Mouse (Mus musculus): Measurements from ENCODE around the gene Isy1. TPM values are rescaled to one million over a fixed set of nuclear protein-coding genes. Genes with fewer than 3 reads are reported as not detected.

Gene Isy1
- total and polyA plus RNA-seq, 3 experiments: 43.8 to 140 (median 77.4) TPM

GRCm38 (mm10) chr6:87857071-87857470 lies 18.5 kb upstream of the Isy1 start:
- H3K4me1 ChIP-seq (ENCODE audit: control insufficient read depth in 1 of 2, insufficient read depth in 2 of 2): peaks cover 3 to 11% of the 10 kb centered on the region in 2 experiments

DNA sequence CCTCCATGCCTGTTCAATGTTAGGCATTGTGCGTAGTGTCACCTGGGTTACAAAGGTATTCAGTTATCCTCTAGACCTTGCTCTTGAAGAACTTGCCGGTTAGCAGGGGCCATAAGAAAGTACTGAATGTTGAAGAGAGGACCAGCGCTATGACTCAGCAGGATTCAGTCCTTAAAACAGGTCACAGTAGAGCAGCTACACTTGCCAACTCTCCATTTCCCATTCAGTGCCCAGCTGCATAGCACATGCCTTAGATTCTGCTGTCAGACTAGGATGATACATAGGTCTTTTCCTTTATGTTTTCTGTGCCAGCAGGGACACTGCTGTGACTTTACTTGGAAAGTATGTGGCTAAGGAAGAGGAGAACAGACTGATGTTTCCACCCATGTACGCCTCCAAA lies 14.8 kb upstream of the Isy1 start:
- H3K4me2 ChIP-seq (ENCODE audit: insufficient read depth, low read depth, poor library complexity, severe bottlenecking): no peak overlapping the region
- peaks cover 3% of the 10 kb centered on the region for H3K27me3 ChIP-seq (replicated peaks)
- peaks cover 18% of the 10 kb centered on the region for H3K79me2 ChIP-seq (replicated peaks; ENCODE audit: control insufficient read depth, extremely low read depth, insufficient read depth, poor library complexity, severe bottlenecking)
- H3K9me3 ChIP-seq (replicated peaks; ENCODE audit: low read length): no peaks in the 10 kb centered on the region
- no peak overlapping the region for H3K4me3 ChIP-seq (replicated peaks in 1 of 3; ENCODE audit: low read depth in 2 of 3, low read length in 2 of 3, poor library complexity in 1 of 3)
- H3K36me3 ChIP-seq (replicated peaks in 1 of 2; ENCODE audit: control insufficient read depth in 1 of 2, insufficient read depth in 1 of 2, low read length in 1 of 2): peaks cover 4 to 6% of the 10 kb centered on the region in 2 experiments
- dilution Hi-C loops (cut with MboI; ENCODE audit: extremely low pct_ligation_motif_present, extremely low pct_unique_long_range_greater_than_20kb, low sequenced_read_pairs) (no loop called here), in situ Hi-C loops (cut with MboI; ENCODE audit: low pct_ligation_motif_present, low pct_unique_long_range_greater_than_20kb, low sequenced_read_pairs) (no loop called here)
- peaks cover 3 to 21% of the 10 kb centered on the region in 2 experiments for H3K4me1 ChIP-seq (ENCODE audit: control insufficient read depth in 1 of 2, insufficient read depth in 2 of 2)
- H3K27ac ChIP-seq (ENCODE audit: insufficient read depth, low read depth): no peak overlapping the region
- no peak for DNase-seq (ENCODE audit: extremely low read depth)
- no peak for TF ChIP-seq RAD21 (IDR thresholded peaks at IDR 0.05; ENCODE audit: low read depth, low read length)
- no peak for TF ChIP-seq POLR2A (IDR thresholded peaks at IDR 0.05; ENCODE audit: low read depth, low read length)
- no peak for TF ChIP-seq TCF12 (IDR thresholded peaks at IDR 0.05; ENCODE audit: low read depth, low read length)
- TF ChIP-seq MYC (IDR thresholded peaks at IDR 0.05; ENCODE audit: low read depth, low read length): no peak
- TF ChIP-seq ZMIZ1 (IDR thresholded peaks at IDR 0.05; ENCODE audit: low read depth, low read length): no peak
- no peak for TF ChIP-seq TBP (conservative IDR thresholded peaks at IDR 0.05; ENCODE audit: low read depth, low read length)
- no peak for TF ChIP-seq ELF1 (IDR thresholded peaks at IDR 0.05; ENCODE audit: low read depth, low read length)
- H3K9ac ChIP-seq (ENCODE audit: insufficient read depth, low read depth): 0 out of 2 replicates have a peak overlapping the region, but pooled peaks have one; percentile 11

More at GRCm38 (mm10) chr6:87857071-87857470, 18.5 kb upstream of the Isy1 start:
- TF ChIP-seq ZKSCAN1 (IDR thresholded peaks at IDR 0.05; ENCODE audit: borderline replicate concordance, low read depth, low read length) (no peak), CTCF (conservative IDR thresholded peaks at IDR 0.05 in 1 of 2, IDR thresholded peaks at IDR 0.05 in 1 of 2; ENCODE audit: low read depth in 2 of 2, low read length in 2 of 2) (no peak), ETS1 (conservative IDR thresholded peaks at IDR 0.05; ENCODE audit: low read depth, low read length) (no peak), MXI1 (IDR thresholded peaks at IDR 0.05; ENCODE audit: low read depth, low read length) (no peak), MAFK (IDR thresholded peaks at IDR 0.05; ENCODE audit: insufficient replicate concordance, low read length) (no peak)
- H3K36me3 ChIP-seq (replicated peaks in 1 of 2; ENCODE audit: control insufficient read depth in 1 of 2, insufficient read depth in 1 of 2, low read length in 1 of 2): no peaks in the 10 kb centered on the region
- H3K4me2 ChIP-seq (ENCODE audit: insufficient read depth, low read depth, poor library complexity, severe bottlenecking): no peak overlapping the region
- no peaks in the 10 kb centered on the region for H3K9me3 ChIP-seq (replicated peaks; ENCODE audit: low read length)
- in situ Hi-C loops (cut with MboI; ENCODE audit: low pct_ligation_motif_present, low pct_unique_long_range_greater_than_20kb, low sequenced_read_pairs): no loop called here
- H3K79me2 ChIP-seq (replicated peaks; ENCODE audit: control insufficient read depth, extremely low read depth, insufficient read depth, poor library complexity, severe bottlenecking): no peaks in the 10 kb centered on the region
- no peak for DNase-seq (ENCODE audit: extremely low read depth)
- dilution Hi-C loops (cut with MboI; ENCODE audit: extremely low pct_ligation_motif_present, extremely low pct_unique_long_range_greater_than_20kb, low sequenced_read_pairs): no loop called here
- H3K9ac ChIP-seq (ENCODE audit: insufficient read depth, low read depth): no peak overlapping the region
- H3K27ac ChIP-seq (ENCODE audit: insufficient read depth, low read depth): no peak overlapping the region
- H3K4me3 ChIP-seq (replicated peaks in 1 of 3; ENCODE audit: low read depth in 2 of 3, low read length in 2 of 3, poor library complexity in 1 of 3): no peak overlapping the region
- peaks cover 3% of the 10 kb centered on the region for H3K27me3 ChIP-seq (replicated peaks)

GRCm38 (mm10) chr6:87851871-87852270 lies 13.3 kb upstream of the Isy1 start:
- peaks cover 32% of the 10 kb centered on the region for H3K79me2 ChIP-seq (replicated peaks; ENCODE audit: control insufficient read depth, extremely low read depth, insufficient read depth, poor library complexity, severe bottlenecking)
- no peaks in the 10 kb centered on the region for H3K9me3 ChIP-seq (replicated peaks; ENCODE audit: low read length)
- TF ChIP-seq ZKSCAN1 (IDR thresholded peaks at IDR 0.05; ENCODE audit: borderline replicate concordance, low read depth, low read length): no peak
- no peak for TF ChIP-seq BHLHE40 (IDR thresholded peaks at IDR 0.05; ENCODE audit: low read depth, low read length)
- TF ChIP-seq POLR2A (IDR thresholded peaks at IDR 0.05; ENCODE audit: low read depth, low read length): no peak
- TF ChIP-seq NELFE (IDR thresholded peaks at IDR 0.05; ENCODE audit: low read depth, low read length): no peak
- no peak for TF ChIP-seq SIN3A (IDR thresholded peaks at IDR 0.05; ENCODE audit: low read length)
- TF ChIP-seq PAX5 (IDR thresholded peaks at IDR 0.05; ENCODE audit: low read length): no peak
- TF ChIP-seq IRF4 (IDR thresholded peaks at IDR 0.05; ENCODE audit: low read depth, low read length): no peak
- DNase-seq (ENCODE audit: extremely low read depth): no peak
- H3K27me3 ChIP-seq (replicated peaks): no peaks in the 10 kb centered on the region
- dilution Hi-C loops (cut with MboI; ENCODE audit: extremely low pct_ligation_motif_present, extremely low pct_unique_long_range_greater_than_20kb, low sequenced_read_pairs): no loop called here
- no peak overlapping the region for H3K4me2 ChIP-seq (ENCODE audit: insufficient read depth, low read depth, poor library complexity, severe bottlenecking)
- no peak overlapping the region for H3K27ac ChIP-seq (ENCODE audit: insufficient read depth, low read depth)
- no peak overlapping the region for H3K9ac ChIP-seq (ENCODE audit: insufficient read depth, low read depth)
- peaks cover 13 to 21% of the 10 kb centered on the region in 2 experiments for H3K36me3 ChIP-seq (replicated peaks in 1 of 2; ENCODE audit: control insufficient read depth in 1 of 2, insufficient read depth in 1 of 2, low read length in 1 of 2)
- peaks cover 3 to 36% of the 10 kb centered on the region in 2 experiments for H3K4me1 ChIP-seq (ENCODE audit: control insufficient read depth in 1 of 2, insufficient read depth in 2 of 2)
- peak overlapping the region in 1 of 3 experiments; percentile 72 for H3K4me3 ChIP-seq (replicated peaks in 1 of 3; ENCODE audit: low read depth in 2 of 3, low read length in 2 of 3, poor library complexity in 1 of 3)
- in situ Hi-C loops (cut with MboI; ENCODE audit: low pct_ligation_motif_present, low pct_unique_long_range_greater_than_20kb, low sequenced_read_pairs): no loop called here

Data from CH12.LX (cell line).